Mouse (Mus musculus) embryonic facial prominence, embryonic 10.5 days (tissue): ENCODE measurements at regions not wholly inside any gene's neighbourhood (a gene's known extent, or its start where the extent isn't known, plus 50 kb on each side); places are given as distances from the start of the nearest gene placed in this dataset.

ENCODE experiments used
- DNase-seq: peaks from one replicate; pipeline ENCODE4 v3.0.0-alpha.2; 2017; ENCODE audit warnings: low spot score
- H3K27ac ChIP-seq: fragments of 300-500 bp; sonication (generic); replicated peaks from 2 replicates; pipeline ENCODE4 v1.5.1; 2016; ENCODE audit warnings: mild to moderate bottlenecking
- H3K27me3 ChIP-seq: fragments of 300-500 bp; sonication (generic); replicated peaks from 2 replicates; pipeline ENCODE4 v1.6.1; 2016; ENCODE audit warnings: low read depth, mild to moderate bottlenecking; ENCODE audit not compliant: poor library complexity, severe bottlenecking
- H3K36me3 ChIP-seq: fragments of 300-500 bp; sonication (generic); replicated peaks from 2 replicates; pipeline ENCODE4 v1.6.1; 2016; ENCODE audit warnings: mild to moderate bottlenecking, moderate library complexity
- H3K4me1 ChIP-seq: fragments of 300-500 bp; sonication (generic); 2 replicates; pipeline ENCODE4 v1.6.1; 2016
- H3K4me3 ChIP-seq: fragments of 300-500 bp; sonication (generic); 2 replicates; pipeline ENCODE4 v1.5.1; 2016; ENCODE audit warnings: mild to moderate bottlenecking, moderate library complexity
- H3K9me3 ChIP-seq: fragments of 300-500 bp; sonication (generic); 2 replicates; pipeline ENCODE4 v1.6.1; 2016; ENCODE audit warnings: mild to moderate bottlenecking
- WGBS: fragments of 180-500 bp; shearing (Covaris S2); methylation state at CpG from one replicate; pipeline ENCODE4 v1.1.7; 2016; 5-methylcytosine and 5-hydroxymethylcytosine counted together

- H3K4me3 ChIP-seq: no peak overlapping the region
- WGBS: 73% methylated on average over 3 of the region's 3 CpGs
- no peaks in the 10 kb centered on the region; the same call in 1 of the 2 replicates for H3K9me3 ChIP-seq
- no peaks in the 10 kb centered on the region for H3K27me3 ChIP-seq
- no peaks in the 10 kb centered on the region for H3K36me3 ChIP-seq
- 0 out of 2 replicates have a peak, but pooled peaks cover 5% of the 10 kb centered on the region for H3K4me1 ChIP-seq
- no peak for DNase-seq
- H3K27ac ChIP-seq: no peak overlapping the region
Measured at GRCm38 (mm10) chr15:38351701-38352100, 926.3 kb downstream of the 4930447A16Rik start.

GRCm38 (mm10) chr15:38353371-38353770, 928.0 kb downstream of the 4930447A16Rik start:
- H3K36me3 ChIP-seq: no peaks in the 10 kb centered on the region
- no peaks in the 10 kb centered on the region for H3K27me3 ChIP-seq
- H3K4me3 ChIP-seq: no peak overlapping the region
- H3K9me3 ChIP-seq: no peaks in the 10 kb centered on the region; the same call in 1 of the 2 replicates
- H3K27ac ChIP-seq: no peak overlapping the region
- WGBS: 86% methylated on average over 4 of the region's 4 CpGs
- DNase-seq: no peak
- peaks cover 9% of the 10 kb centered on the region; the same call in 1 of the 2 replicates for H3K4me1 ChIP-seq

DNA sequence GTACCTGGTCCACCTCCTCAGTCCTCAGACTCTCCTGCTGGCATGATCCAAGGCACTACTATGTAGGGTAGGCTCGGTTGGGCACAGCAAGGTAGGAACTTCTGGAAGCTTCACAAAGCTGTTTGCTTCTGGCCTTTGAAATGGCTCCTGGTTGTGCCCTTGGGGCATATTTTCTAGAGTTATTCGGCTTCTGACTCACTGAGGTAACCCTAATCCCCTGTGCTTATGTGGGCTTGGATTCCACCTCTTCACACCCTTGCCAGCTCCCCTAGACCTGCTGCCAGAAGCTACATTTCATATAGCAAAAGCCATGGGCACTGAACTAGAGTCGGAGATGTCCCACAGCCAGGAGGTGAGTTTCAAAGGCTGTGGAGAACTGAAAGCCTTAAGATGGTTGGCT, 933.7 kb downstream of the 4930447A16Rik start:
- H3K27ac ChIP-seq: no peak overlapping the region
- H3K9me3 ChIP-seq: peaks cover 4% of the 10 kb centered on the region; the same call in 1 of the 2 replicates
- H3K36me3 ChIP-seq: no peaks in the 10 kb centered on the region
- no peaks in the 10 kb centered on the region for H3K27me3 ChIP-seq
- 88% methylated on average over 3 of the region's 3 CpGs for WGBS
- no peak overlapping the region for H3K4me3 ChIP-seq
- H3K4me1 ChIP-seq: peaks cover 5% of the 10 kb centered on the region; the same call in 1 of the 2 replicates
- no peak for DNase-seq

DNA sequence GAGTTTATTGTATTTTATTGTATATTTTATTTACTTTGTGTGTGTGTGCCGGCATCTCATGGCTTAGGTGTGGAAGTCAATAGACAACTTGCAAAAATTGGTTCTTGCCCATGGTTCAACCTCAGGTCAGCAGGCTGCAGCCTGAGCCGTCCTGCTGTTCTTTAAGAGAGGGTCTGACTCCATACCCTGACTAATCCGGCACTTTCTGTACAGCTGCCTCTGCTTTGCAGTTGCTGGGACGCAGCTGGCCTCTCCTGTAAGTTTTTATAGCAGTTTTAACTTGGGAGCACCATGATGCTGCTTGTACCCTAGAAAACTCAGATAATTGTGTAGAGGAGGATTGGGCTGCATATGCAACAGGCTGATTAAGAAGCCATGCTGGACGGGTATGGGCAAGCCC, 938.2 kb downstream of the 4930447A16Rik start:
- 80% methylated on average over 5 of the region's 5 CpGs for WGBS
- Histone ChIP-seq H3K27me3 (no peaks in the 10 kb centered on the region), H3K4me1 (no peaks in the 10 kb centered on the region), H3K36me3 (no peaks in the 10 kb centered on the region), H3K9me3 (peaks cover 4% of the 10 kb centered on the region; the same call in 1 of the 2 replicates), H3K27ac (no peak overlapping the region), H3K4me3 (no peak overlapping the region)
- no peak for DNase-seq

- no peak for DNase-seq
- H3K27ac ChIP-seq: no peak overlapping the region
- 76% methylated on average over 3 of the region's 3 CpGs for WGBS
- H3K36me3 ChIP-seq: no peaks in the 10 kb centered on the region
- no peaks in the 10 kb centered on the region for H3K4me1 ChIP-seq
- H3K27me3 ChIP-seq: no peaks in the 10 kb centered on the region
- H3K4me3 ChIP-seq: no peak overlapping the region
- H3K9me3 ChIP-seq: peaks cover 4% of the 10 kb centered on the region; the same call in 1 of the 2 replicates
Measured at GRCm38 (mm10) chr15:38364014-38364413, 938.7 kb downstream of the 4930447A16Rik start.

DNA sequence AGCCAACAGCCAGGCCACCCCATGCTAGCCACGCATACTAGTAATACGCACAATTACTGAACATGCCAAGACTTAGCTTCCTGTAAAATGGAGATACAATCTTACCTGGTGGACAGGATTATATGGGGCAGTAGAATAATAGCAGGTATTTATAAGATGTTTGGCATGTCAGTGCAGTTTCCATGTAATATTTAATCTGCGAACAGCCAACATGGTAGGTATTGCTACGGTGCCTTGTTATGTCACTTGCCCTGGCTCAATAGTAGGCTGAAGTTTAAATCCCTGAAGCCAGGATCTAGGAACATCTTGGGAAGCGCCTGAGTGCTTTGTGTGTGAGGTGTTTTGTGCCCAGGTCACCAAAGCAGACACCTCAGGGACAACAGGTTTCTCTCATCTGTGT, 942.3 kb downstream of the 4930447A16Rik start:
- Histone ChIP-seq H3K9me3 (no peaks in the 10 kb centered on the region), H3K27me3 (no peaks in the 10 kb centered on the region), H3K4me1 (no peaks in the 10 kb centered on the region), H3K4me3 (no peak overlapping the region), H3K27ac (no peak overlapping the region), H3K36me3 (no peaks in the 10 kb centered on the region)
- DNase-seq: no peak
- 94% methylated on average over 5 of the region's 5 CpGs for WGBS

GRCm38 (mm10) chr15:38368291-38368690, 942.9 kb downstream of the 4930447A16Rik start:
- Histone ChIP-seq H3K9me3 (no peaks in the 10 kb centered on the region), H3K27me3 (no peaks in the 10 kb centered on the region), H3K4me1 (no peaks in the 10 kb centered on the region), H3K36me3 (no peaks in the 10 kb centered on the region), H3K4me3 (no peak overlapping the region), H3K27ac (no peak overlapping the region)
- WGBS: 88% methylated on average over 4 of the region's 4 CpGs
- DNase-seq: no peak

DNA sequence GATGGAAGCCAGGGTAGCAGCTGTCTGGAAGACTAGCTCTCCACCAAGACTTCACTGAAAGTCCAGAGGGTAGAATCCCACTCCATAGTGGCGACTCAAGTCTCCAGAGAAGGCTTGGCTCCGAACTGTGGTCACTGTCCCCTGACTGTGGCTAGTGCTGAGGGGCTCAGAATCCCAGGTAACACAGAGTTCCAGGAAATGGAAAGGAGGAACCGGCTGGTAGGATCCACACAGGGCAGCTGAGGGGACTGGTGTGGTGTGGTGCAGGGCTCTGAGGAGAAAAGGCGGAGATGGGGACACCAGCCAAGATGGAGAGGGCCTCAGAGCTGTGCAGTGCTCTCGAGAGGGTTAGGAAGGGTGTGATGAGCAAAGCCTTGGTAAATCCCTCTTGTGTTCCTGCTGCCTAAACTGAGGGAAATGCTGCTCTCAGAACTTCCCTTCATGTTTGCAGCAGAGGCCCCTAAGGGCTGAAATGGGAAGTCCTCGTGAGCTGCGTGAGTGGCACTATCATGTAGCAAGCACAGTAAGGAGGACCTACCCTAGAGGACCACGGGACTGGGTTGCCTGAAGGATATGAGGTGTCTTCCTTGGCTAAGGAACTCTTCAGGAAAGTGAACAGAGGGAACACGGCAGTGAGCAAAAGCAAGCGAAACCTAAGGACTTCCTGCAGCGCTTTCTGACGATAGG, 946.2 kb downstream of the 4930447A16Rik start:
- 79% methylated on average over 12 of the region's 12 CpGs for WGBS
- no peak overlapping the region for H3K27ac ChIP-seq
- no peak for DNase-seq
- no peak overlapping the region for H3K4me3 ChIP-seq
- H3K4me1 ChIP-seq: peaks cover 8% of the 10 kb centered on the region
- H3K9me3 ChIP-seq: no peaks in the 10 kb centered on the region
- no peaks in the 10 kb centered on the region for H3K36me3 ChIP-seq
- no peaks in the 10 kb centered on the region for H3K27me3 ChIP-seq

GRCm38 (mm10) chr15:38373797-38374196, 948.4 kb downstream of the 4930447A16Rik start:
- no peaks in the 10 kb centered on the region for H3K36me3 ChIP-seq
- DNase-seq: peak; percentile 73
- H3K4me3 ChIP-seq: peak overlapping the region; percentile 54
- H3K4me1 ChIP-seq: peaks cover 8% of the 10 kb centered on the region
- no peaks in the 10 kb centered on the region for H3K9me3 ChIP-seq
- no peaks in the 10 kb centered on the region for H3K27me3 ChIP-seq
- peak overlapping the region; percentile 70 for H3K27ac ChIP-seq
- WGBS: 3% methylated on average over 21 of the region's 21 CpGs

DNA sequence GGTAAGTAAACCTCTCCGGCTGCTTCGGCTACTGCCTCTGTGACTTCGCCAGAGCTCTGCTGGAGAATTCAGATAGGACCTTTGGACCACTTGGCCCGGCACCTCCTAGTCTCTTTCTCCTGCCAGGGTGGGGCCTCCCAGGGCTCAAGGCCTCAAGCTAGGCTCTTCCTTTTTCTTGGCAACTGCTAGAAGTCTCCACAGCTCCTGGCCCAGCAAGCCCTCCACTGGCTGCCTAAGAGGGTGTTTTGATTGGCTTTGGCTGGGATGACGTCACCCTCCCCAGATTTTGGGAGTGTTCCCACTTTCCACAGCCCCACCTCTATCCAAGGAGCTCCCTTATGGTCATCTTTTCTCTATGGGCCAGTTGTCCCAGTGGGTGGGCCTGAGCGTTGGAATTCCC, 949.4 kb downstream of the 4930447A16Rik start:
- no peaks in the 10 kb centered on the region for H3K27me3 ChIP-seq
- WGBS: 84% methylated on average over 6 of the region's 6 CpGs
- H3K36me3 ChIP-seq: no peaks in the 10 kb centered on the region
- H3K9me3 ChIP-seq: no peaks in the 10 kb centered on the region
- no peak overlapping the region for H3K27ac ChIP-seq
- DNase-seq: no peak
- peaks cover 8% of the 10 kb centered on the region for H3K4me1 ChIP-seq
- no peak overlapping the region for H3K4me3 ChIP-seq

- Histone ChIP-seq H3K9me3 (no peaks in the 10 kb centered on the region), H3K27me3 (no peaks in the 10 kb centered on the region), H3K36me3 (no peaks in the 10 kb centered on the region), H3K4me1 (peaks cover 8% of the 10 kb centered on the region), H3K27ac (no peak overlapping the region), H3K4me3 (no peak overlapping the region)
- no peak for DNase-seq
- WGBS: 83% methylated on average over 8 of the region's 8 CpGs
Measured at GRCm38 (mm10) chr15:38378106-38378505, 952.8 kb downstream of the 4930447A16Rik start.

- H3K27me3 ChIP-seq: no peaks in the 10 kb centered on the region
- no peak overlapping the region for H3K4me3 ChIP-seq
- H3K27ac ChIP-seq: no peak overlapping the region
- no peaks in the 10 kb centered on the region for H3K9me3 ChIP-seq
- WGBS: 75% methylated on average over 7 of the region's 7 CpGs
- no peaks in the 10 kb centered on the region for H3K36me3 ChIP-seq
- peaks cover 33% of the 10 kb centered on the region for H3K4me1 ChIP-seq
- DNase-seq: no peak
Measured at GRCm38 (mm10) chr15:38387617-38388016, 962.3 kb downstream of the 4930447A16Rik start.

DNA sequence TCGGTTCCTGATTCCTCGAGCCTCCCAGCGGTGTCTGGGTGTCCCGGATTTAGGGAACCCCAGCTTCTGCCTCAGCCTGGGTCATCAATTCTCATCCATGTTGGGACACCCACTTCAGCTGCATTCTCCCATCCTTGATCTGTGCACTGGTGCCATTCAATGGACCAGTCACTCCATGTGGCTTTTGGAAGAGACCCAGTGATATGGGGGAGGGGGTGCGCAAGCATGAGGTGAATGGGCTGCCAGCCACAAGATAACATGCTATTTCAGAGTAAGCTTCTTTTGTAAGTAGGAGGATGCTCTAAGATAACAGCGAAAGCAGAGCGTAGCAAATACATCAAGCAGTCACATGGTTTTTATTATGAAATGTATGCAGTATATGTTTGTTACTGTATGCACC, 963.1 kb downstream of the 4930447A16Rik start:
- Histone ChIP-seq H3K4me1 (peaks cover 32% of the 10 kb centered on the region), H3K36me3 (no peaks in the 10 kb centered on the region), H3K27ac (no peak overlapping the region), H3K27me3 (no peaks in the 10 kb centered on the region), H3K9me3 (no peaks in the 10 kb centered on the region), H3K4me3 (no peak overlapping the region)
- no peak for DNase-seq
- WGBS: 92% methylated on average over 7 of the region's 7 CpGs
